Comparison of ENCODE assay signal across 8 mouse cellular contexts in the genomic region with DNA sequence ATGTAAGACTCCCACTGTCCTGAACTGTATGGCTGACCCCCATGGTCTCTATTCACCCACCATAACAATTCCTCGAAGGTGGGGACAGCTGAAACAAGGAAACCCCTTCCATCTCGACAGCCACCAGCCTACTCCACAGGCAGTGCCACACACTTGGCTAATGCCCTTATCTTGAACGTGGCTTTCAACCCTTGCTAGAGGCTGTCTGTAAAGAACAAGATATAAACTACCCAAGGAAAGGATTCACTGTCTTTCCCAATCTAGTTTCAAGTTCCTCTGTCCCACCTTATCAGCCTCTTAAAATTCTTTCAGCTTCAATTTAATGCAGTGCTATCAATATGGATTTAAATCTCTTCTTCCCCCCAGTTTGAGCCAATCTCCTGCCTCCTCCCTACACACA. TPM values are rescaled to one million over a fixed set of nuclear protein-coding genes. Genes with fewer than 3 reads are reported as not detected.
DNase-seq lines count a peak whose midpoint lies in the region; ATAC-seq and TF ChIP-seq lines count a peak whose summit lies in the region.

No protein-coding gene starts in this region.

- no peaks in the 10 kb centered on the region for H3K27me3 ChIP-seq in heart, embryonic 10.5 days (ENCODE audit: insufficient read depth, poor library complexity, severe bottlenecking)
- no peaks in the 10 kb centered on the region for H3K27me3 ChIP-seq in hindbrain, embryonic 11.5 days (ENCODE audit: control insufficient read depth, insufficient read depth, low read length)
- peaks cover 8% of the 10 kb centered on the region for H3K27me3 ChIP-seq in midbrain, embryonic 10.5 days (ENCODE audit: low read depth, poor library complexity, severe bottlenecking)

- no peak for DNase-seq in heart, embryonic 10.5 days (ENCODE audit: low spot score)
- DNase-seq in heart, postnatal 4 days = no peak
- DNase-seq in ES-E14 (ENCODE audit: low read depth, low spot score) = no peak
- no peak for DNase-seq in hindbrain, embryonic 11.5 days (ENCODE audit: low spot score)
- no peak for DNase-seq in midbrain, embryonic 10.5 days (ENCODE audit: low spot score)
- no peak for DNase-seq in retina, postnatal 1 day
- DNase-seq in embryo, embryonic 9.5 days (ENCODE audit: extremely low spot score) = no peak

- in situ Hi-C loops in ES-E14 (cut with MboI; ENCODE audit: low sequenced_read_pairs in 2 of 2, unreplicated experiment in 2 of 2) = no loop called here

- no peaks in the 10 kb centered on the region for H3K9me3 ChIP-seq in heart, embryonic 10.5 days
- H3K9me3 ChIP-seq in ES-E14 (ENCODE audit: control insufficient read depth, insufficient read depth, low read depth, low read length) = no peaks in the 10 kb centered on the region
- no peaks in the 10 kb centered on the region for H3K9me3 ChIP-seq in hindbrain, embryonic 11.5 days (ENCODE audit: control insufficient read depth, low read length)
- H3K9me3 ChIP-seq in midbrain, embryonic 10.5 days (replicated peaks) = no peaks in the 10 kb centered on the region

- peak overlapping the region; percentile 78 for H3K4me3 ChIP-seq in heart, embryonic 10.5 days
- H3K4me3 ChIP-seq in ES-E14 (ENCODE audit: insufficient read depth in 1 of 2, low read depth in 1 of 2, low read length in 2 of 2, poor library complexity in 1 of 2, severe bottlenecking in 1 of 2) = peak overlapping the region; percentile 73 to 83
- H3K4me3 ChIP-seq in hindbrain, embryonic 11.5 days (ENCODE audit: low read depth, low read length) = peak overlapping the region; percentile 53; the same call in 1 of the 2 replicates
- peak overlapping the region; percentile 63 for H3K4me3 ChIP-seq in midbrain, embryonic 10.5 days

- peak overlapping the region; percentile 97 for H3K4me2 ChIP-seq in hindbrain, embryonic 11.5 days (replicated peaks; ENCODE audit: low read depth, low read length)

- 23% methylated on average over 3 of the region's 3 CpGs for WGBS in heart, embryonic 10.5 days
- WGBS in hindbrain, embryonic 11.5 days = 52% methylated on average over 3 of the region's 3 CpGs
- WGBS in midbrain, embryonic 10.5 days = 61% methylated on average over 3 of the region's 3 CpGs

- peaks cover 38% of the 10 kb centered on the region for H3K4me1 ChIP-seq in heart, embryonic 10.5 days
- peaks cover 0 to 8% of the 10 kb centered on the region in 2 experiments; a peak in 3 of 4 replicates for H3K4me1 ChIP-seq in ES-E14 (ENCODE audit: control insufficient read depth in 2 of 2, insufficient read depth in 2 of 2, low read length in 2 of 2, poor library complexity in 1 of 2)
- H3K4me1 ChIP-seq in hindbrain, embryonic 11.5 days (replicated peaks; ENCODE audit: control insufficient read depth, insufficient read depth, low read length) = 0 out of 2 replicates have a peak, but pooled peaks cover 6% of the 10 kb centered on the region
- H3K4me1 ChIP-seq in midbrain, embryonic 10.5 days = peaks cover 38% of the 10 kb centered on the region

- H3K36me3 ChIP-seq in heart, embryonic 10.5 days = peaks cover 18% of the 10 kb centered on the region; the same call in 1 of the 2 replicates
- H3K36me3 ChIP-seq in ES-E14 (ENCODE audit: control insufficient read depth, insufficient read depth, low read length, poor library complexity, severe bottlenecking) = peaks cover 12% of the 10 kb centered on the region; the same call in 1 of the 2 replicates
- H3K36me3 ChIP-seq in hindbrain, embryonic 11.5 days (ENCODE audit: control insufficient read depth, insufficient read depth, low read length) = no peaks in the 10 kb centered on the region
- H3K36me3 ChIP-seq in midbrain, embryonic 10.5 days = peaks cover 7% of the 10 kb centered on the region; the same call in 1 of the 2 replicates

- peak overlapping the region; percentile 88 for H3K27ac ChIP-seq in heart, embryonic 10.5 days
- no peak overlapping the region; the same call in 1 of the 2 replicates for H3K27ac ChIP-seq in ES-E14 (ENCODE audit: insufficient read depth, low read depth, low read length, poor library complexity, severe bottlenecking)
- no peak overlapping the region for H3K27ac ChIP-seq in hindbrain, embryonic 11.5 days (ENCODE audit: low read depth, low read length)
- H3K27ac ChIP-seq in midbrain, embryonic 10.5 days (replicated peaks) = peak overlapping the region; percentile 47

- H3K9ac ChIP-seq in ES-E14 (ENCODE audit: insufficient read depth, low read depth, low read length, poor library complexity, severe bottlenecking) = peak overlapping the region; percentile 87
- peak overlapping the region; percentile 40 for H3K9ac ChIP-seq in hindbrain, embryonic 11.5 days (ENCODE audit: low read depth, low read length)

- ATAC-seq in hindbrain, embryonic 11.5 days (ENCODE audit: low FRiP score) = no peak
- no peak; the same call in 1 of the 2 replicates for ATAC-seq in megakaryocyte progenitor cell, adult 5-6 weeks (replicated peaks; ENCODE audit: poor library complexity)

TF ChIP-seq in ES-E14, 5 proteins besides CTCF, POLR2A, EP300 and RAD21:
- no peak for TF ChIP-seq ZC3H11A (IDR thresholded peaks at IDR 0.05; ENCODE audit: borderline replicate concordance, low read depth, low read length)
- TF ChIP-seq HCFC1 (IDR thresholded peaks at IDR 0.05; ENCODE audit: borderline replicate concordance, insufficient read depth, low read length) = no peak
- TF ChIP-seq MAFK (IDR thresholded peaks at IDR 0.05; ENCODE audit: insufficient read depth, low read depth, low read length) = no peak
- no peak for TF ChIP-seq ZNF384 (IDR thresholded peaks at IDR 0.05; ENCODE audit: low read depth, low read length)
- no peak for TF ChIP-seq CHD2 (IDR thresholded peaks at IDR 0.05; ENCODE audit: low read depth, low read length)
TF ChIP-seq in ES-E14: peak in this region for 0.

RNA-seq across cellular contexts. Expression of gene Grn, which starts 0.6 kb away (rescaled TPM):
- 109 and 151 TPM in 2 replicates for polyA plus RNA-seq in heart, embryonic 10.5 days (2016; fragmentation: Nextera tagmentation; extraction: Ambion mirVana)
- 100 to 1,000 TPM; 141 to 144 TPM for total RNA-seq in heart, postnatal 4 days (2021)
- total RNA-seq in ES-E14 (2012; rRNA removed) = 81.5 and 154 TPM in 2 replicates
- polyA plus RNA-seq in hindbrain, embryonic 11.5 days (2014; fragmentation: Nextera tagmentation; extraction: Ambion mirVana) = 43.3 and 47.2 TPM in 2 replicates
- 63.5 and 77.1 TPM in 2 replicates for polyA plus RNA-seq in midbrain, embryonic 10.5 days (2016; fragmentation: Nextera tagmentation; extraction: Ambion mirVana)
- total RNA-seq in megakaryocyte progenitor cell, adult 5-6 weeks (2015) = 119 and 136 TPM in 2 replicates
- total RNA-seq in megakaryocyte progenitor cell, adult 5-6 weeks (2017) = 44.0 and 45.4 TPM in 2 replicates

RNA-seq across cellular contexts. Expression of gene Fam171a2, which starts 17.9 kb away (rescaled TPM):
- polyA plus RNA-seq in heart, embryonic 10.5 days (2016; fragmentation: Nextera tagmentation; extraction: Ambion mirVana) = 1.7 and 3.6 TPM in 2 replicates
- total RNA-seq in heart, postnatal 4 days (2021) = 10 to 100 TPM; 30.2 to 30.5 TPM
- total RNA-seq in ES-E14 (2012; rRNA removed) = 6.7 and 13.1 TPM in 2 replicates
- polyA plus RNA-seq in hindbrain, embryonic 11.5 days (2014; fragmentation: Nextera tagmentation; extraction: Ambion mirVana) = 10.7 and 11.7 TPM in 2 replicates
- 3.0 and 4.0 TPM in 2 replicates for polyA plus RNA-seq in midbrain, embryonic 10.5 days (2016; fragmentation: Nextera tagmentation; extraction: Ambion mirVana)
- 0.05 and 0.07 TPM in 2 replicates for total RNA-seq in megakaryocyte progenitor cell, adult 5-6 weeks (2015)
- total RNA-seq in megakaryocyte progenitor cell, adult 5-6 weeks (2017) = 0.04 and 0.24 TPM in 2 replicates

RNA-seq across cellular contexts. Expression of gene Slc25a39, which starts 21.8 kb away (rescaled TPM):
- polyA plus RNA-seq in heart, embryonic 10.5 days (2016; fragmentation: Nextera tagmentation; extraction: Ambion mirVana) = 313 and 314 TPM in 2 replicates
- 100 to 1,000 TPM; 161 to 165 TPM for total RNA-seq in heart, postnatal 4 days (2021)
- total RNA-seq in ES-E14 (2012; rRNA removed) = 152 and 175 TPM in 2 replicates
- polyA plus RNA-seq in hindbrain, embryonic 11.5 days (2014; fragmentation: Nextera tagmentation; extraction: Ambion mirVana) = 152 and 166 TPM in 2 replicates
- 234 and 249 TPM in 2 replicates for polyA plus RNA-seq in midbrain, embryonic 10.5 days (2016; fragmentation: Nextera tagmentation; extraction: Ambion mirVana)
- total RNA-seq in megakaryocyte progenitor cell, adult 5-6 weeks (2015) = 95.5 and 124 TPM in 2 replicates
- 48.7 and 52.7 TPM in 2 replicates for total RNA-seq in megakaryocyte progenitor cell, adult 5-6 weeks (2017)

RNA-seq across cellular contexts. Expression of gene Rundc3a, which starts 36.3 kb away (rescaled TPM):
- 0.74 and 1.8 TPM in 2 replicates for polyA plus RNA-seq in heart, embryonic 10.5 days (2016; fragmentation: Nextera tagmentation; extraction: Ambion mirVana)
- total RNA-seq in heart, postnatal 4 days (2021) = 1 to 10 TPM in 1 of 2 experiments, under 1 TPM in 1; 0.50 to 1.9 TPM
- total RNA-seq in ES-E14 (2012; rRNA removed) = 6.7 and 15.9 TPM in 2 replicates
- polyA plus RNA-seq in hindbrain, embryonic 11.5 days (2014; fragmentation: Nextera tagmentation; extraction: Ambion mirVana) = 43.3 and 47.8 TPM in 2 replicates
- 21.5 and 40.7 TPM in 2 replicates for polyA plus RNA-seq in midbrain, embryonic 10.5 days (2016; fragmentation: Nextera tagmentation; extraction: Ambion mirVana)
- not detected in 2 replicates for total RNA-seq in megakaryocyte progenitor cell, adult 5-6 weeks (2015)
- total RNA-seq in megakaryocyte progenitor cell, adult 5-6 weeks (2017) = not detected in 2 replicates

RNA-seq across cellular contexts. Expression of gene Itga2b, which starts 40.4 kb away (rescaled TPM):
- 13.2 and 19.5 TPM in 2 replicates for polyA plus RNA-seq in heart, embryonic 10.5 days (2016; fragmentation: Nextera tagmentation; extraction: Ambion mirVana)
- total RNA-seq in heart, postnatal 4 days (2021) = 1 to 10 TPM; 4.2 to 5.4 TPM
- 6.6 and 7.8 TPM in 2 replicates for total RNA-seq in ES-E14 (2012; rRNA removed)
- polyA plus RNA-seq in hindbrain, embryonic 11.5 days (2014; fragmentation: Nextera tagmentation; extraction: Ambion mirVana) = 3.9 and 5.5 TPM in 2 replicates
- 5.8 and 6.9 TPM in 2 replicates for polyA plus RNA-seq in midbrain, embryonic 10.5 days (2016; fragmentation: Nextera tagmentation; extraction: Ambion mirVana)
- total RNA-seq in megakaryocyte progenitor cell, adult 5-6 weeks (2015) = 5.3 and 6.4 TPM in 2 replicates
- total RNA-seq in megakaryocyte progenitor cell, adult 5-6 weeks (2017) = 14.2 and 22.3 TPM in 2 replicates

Comparison
In these comparisons a context has a peak if more than half of its experiments do, and no peak if none do; other contexts are left out.
1. H3K27ac ChIP-seq: peak in heart, embryonic 10.5 days (single experiment) and midbrain, embryonic 10.5 days (single experiment); none in ES-E14 (single experiment) and hindbrain, embryonic 11.5 days (single experiment).
2. Peak in every context shown above with its lines, with median percentiles within 50 percentile points of each other: H3K4me3 ChIP-seq.